Mouse (Mus musculus) stomach, postnatal 0 days (tissue): ENCODE data around the gene Rtbdn. TPM values are rescaled to one million over a fixed set of nuclear protein-coding genes. Genes with fewer than 3 reads are reported as not detected.

ENCODE experiments used
- ATAC-seq: fragments of 200-750 bp; cut with Nextera tagmentation; 2 replicates; pipeline ENCODE4 v1.8.0; 2017; ENCODE audit not compliant: low FRiP score, low TSS enrichment
- DNase-seq: peaks from one replicate; pipeline ENCODE4 v3.0.0-alpha.2; 2016; ENCODE audit warnings: low spot score
- H3K27ac ChIP-seq: fragments of 300-500 bp; sonication (generic); replicated peaks from 2 replicates; pipeline ENCODE4 v1.5.1; 2014; ENCODE audit warnings: mild to moderate bottlenecking, control low read depth
- H3K27me3 ChIP-seq: fragments of 300-500 bp; sonication (generic); 2 replicates; pipeline ENCODE4 v1.6.1; 2014; ENCODE audit warnings: low read length; ENCODE audit not compliant: control insufficient read depth, insufficient read depth
- H3K36me3 ChIP-seq: fragments of 300-500 bp; sonication (generic); 2 replicates; pipeline ENCODE4 v1.6.1; 2014; ENCODE audit warnings: low read length, mixed read lengths; ENCODE audit not compliant: control insufficient read depth, insufficient read depth
- H3K4me1 ChIP-seq: fragments of 300-500 bp; sonication (generic); replicated peaks from 2 replicates; pipeline ENCODE4 v1.6.1; 2014; ENCODE audit warnings: antibody characterized with exemption; ENCODE audit not compliant: control insufficient read depth, insufficient read depth
- H3K4me2 ChIP-seq: fragments of 300-500 bp; sonication (generic); replicated peaks from 2 replicates; pipeline ENCODE4 v1.6.1; 2014; ENCODE audit warnings: low read depth, mild to moderate bottlenecking, control low read depth, moderate library complexity
- H3K4me3 ChIP-seq: fragments of 300-500 bp; sonication (generic); 2 replicates; pipeline ENCODE4 v1.5.1; 2014; ENCODE audit warnings: low read depth, low read length, control low read depth
- H3K9ac ChIP-seq: fragments of 300-500 bp; sonication (generic); 2 replicates; pipeline ENCODE4 v1.6.1; 2014; ENCODE audit warnings: mild to moderate bottlenecking, low read length, control low read depth, mixed read lengths
- H3K9me3 ChIP-seq: fragments of 300-500 bp; sonication (generic); 2 replicates; pipeline ENCODE4 v1.6.1; 2016; ENCODE audit warnings: low read length; ENCODE audit not compliant: control insufficient read depth
- CTCF ChIP-seq: IDR thresholded peaks from 2 replicates; pipeline ENCODE4 v1.5.1; 2016; ENCODE audit warnings: antibody characterized with exemption, low read depth, mild to moderate bottlenecking, moderate library complexity
- EP300 ChIP-seq: optimal IDR thresholded peaks from 2 replicates; pipeline ENCODE3; 2016; ENCODE audit warnings: antibody characterized with exemption
- whole genome bisulfite sequencing: fragments of 180-500 bp; shearing (Covaris S2); extraction: QIAGEN DNeasy Blood & Tissue Kit; methylation state at CpG from one replicate; pipeline ENCODE4 v1.1.7; 2014; 5-methylcytosine and 5-hydroxymethylcytosine counted together
- polyA plus RNA-seq: library from polyadenylated mRNA; unstranded; fragments of >200 nt; fragmentation: Nextera tagmentation; extraction: Ambion mirVana; gene quantifications from 2 replicates; pipeline ENCODE4 v1.2.1, GENCODE M21; 2015

Gene Rtbdn
- polyA plus RNA-seq, 1 experiment from 2014 or later, result 0.05 TPM

GRCm38 (mm10) chr8:84976763-84977434 lies 30.1 kb downstream of the Rtbdn start:
- no peaks in the 10 kb centered on the region for H3K27me3 ChIP-seq
- H3K9me3 ChIP-seq, result no peaks in the 10 kb centered on the region
- TF ChIP-seq EP300 (peak; percentile 47), CTCF (no peak)
- peak overlapping the region; percentile 98 for H3K27ac ChIP-seq
- H3K4me1 ChIP-seq, result peaks cover 22% of the 10 kb centered on the region
- H3K4me2 ChIP-seq, result peak overlapping the region; percentile 96
- no peak for ATAC-seq
- peak overlapping the region; percentile 94 for H3K9ac ChIP-seq
- H3K36me3 ChIP-seq, result no peaks in the 10 kb centered on the region; the same call in 1 of the 2 replicates
- no peak for DNase-seq
- peak overlapping the region; percentile 80 for H3K4me3 ChIP-seq
- under 1% methylated on average over 23 of the region's 25 CpGs for WGBS

GRCm38 (mm10) chr8:84977435-84978247 lies 30.9 kb downstream of the Rtbdn start:
- TF ChIP-seq EP300, result no peak
- TF ChIP-seq CTCF, result no peak
- Histone ChIP-seq H3K36me3 (no peaks in the 10 kb centered on the region; the same call in 1 of the 2 replicates), H3K27me3 (no peaks in the 10 kb centered on the region), H3K4me2 (peak overlapping the region; percentile 96), H3K4me3 (peak overlapping the region; percentile 80), H3K9me3 (no peaks in the 10 kb centered on the region), H3K4me1 (peaks cover 29% of the 10 kb centered on the region), H3K9ac (peak overlapping the region; percentile 94), H3K27ac (peak overlapping the region; percentile 98)
- ATAC-seq (no peak), DNase-seq (peak; percentile 73)
- whole genome bisulfite sequencing, result under 1% methylated on average over 65 of the region's 70 CpGs

GRCm38 (mm10) chr8:84978248-84978940 lies 31.6 kb downstream of the Rtbdn start, which contains the start of gene Junb:
Junb (minus strand) TSS chr8:84978718.
- Histone ChIP-seq H3K36me3 (no peaks in the 10 kb centered on the region; the same call in 1 of the 2 replicates), H3K9me3 (no peaks in the 10 kb centered on the region), H3K27me3 (no peaks in the 10 kb centered on the region), H3K4me1 (peaks cover 29% of the 10 kb centered on the region), H3K4me3 (peak within 1 kb of the TSS; percentile 80), H3K27ac (peak within 1 kb of the TSS; percentile 98), H3K4me2 (peak within 1 kb of the TSS; percentile 96), H3K9ac (peak within 1 kb of the TSS; percentile 94)
- no peak for TF ChIP-seq CTCF
- peak; percentile 74 for TF ChIP-seq EP300
- DNase-seq (peak; percentile 95), ATAC-seq (peak; percentile 50)
- WGBS, result under 1% methylated on average over 61 of the region's 63 CpGs

- peaks cover 29% of the 10 kb centered on the region for H3K4me1 ChIP-seq
- H3K4me2 ChIP-seq, result peak overlapping the region; percentile 96
- no peaks in the 10 kb centered on the region for H3K36me3 ChIP-seq
- no peaks in the 10 kb centered on the region for H3K27me3 ChIP-seq
- peak overlapping the region; percentile 80 for H3K4me3 ChIP-seq
- H3K9ac ChIP-seq, result peak overlapping the region; percentile 66
- TF ChIP-seq EP300 (no peak), CTCF (no peak)
- 2% methylated on average over 31 of the region's 42 CpGs for WGBS
- ATAC-seq (peak; percentile 81), DNase-seq (peak; percentile 97)
- H3K27ac ChIP-seq, result peak overlapping the region; percentile 98
- H3K9me3 ChIP-seq, result no peaks in the 10 kb centered on the region
These were observed 33.0 kb downstream of the Rtbdn start for GRCm38 (mm10) chr8:84979599-84980421.
